Mouse (Mus musculus): Measurements from ENCODE around the gene Olfr191.
"Not testable (repeated sequence)": the region's sequence is repeated elsewhere in the genome, so short reads cannot be mapped to it uniquely, and the experiment has no call there.

The Olfr191 gene

DNA sequence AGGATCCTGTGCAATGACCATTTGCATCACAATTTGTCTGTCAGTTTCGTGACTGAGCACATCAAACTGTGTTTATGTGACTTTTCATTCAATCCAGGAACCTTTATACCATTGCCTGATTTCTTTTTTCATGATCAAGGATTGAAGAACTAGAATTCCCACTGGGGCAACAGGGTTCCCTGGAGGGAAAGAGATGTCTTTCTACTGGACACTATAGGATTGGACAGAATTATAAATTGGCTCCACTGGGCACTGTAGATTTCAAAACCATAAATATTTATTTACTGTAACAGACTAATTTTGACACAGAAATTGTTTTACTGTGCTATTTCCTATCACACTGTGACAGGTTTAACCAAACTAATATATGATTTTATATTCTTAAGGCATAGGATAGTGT, at the start of gene Olfr191:
TSS of gene Olfr191 (minus strand) at position 101 of the 400 bp plus-strand sequence.
- not testable (repeated sequence) for DNase-seq (ENCODE audit: low spot score)

DNA sequence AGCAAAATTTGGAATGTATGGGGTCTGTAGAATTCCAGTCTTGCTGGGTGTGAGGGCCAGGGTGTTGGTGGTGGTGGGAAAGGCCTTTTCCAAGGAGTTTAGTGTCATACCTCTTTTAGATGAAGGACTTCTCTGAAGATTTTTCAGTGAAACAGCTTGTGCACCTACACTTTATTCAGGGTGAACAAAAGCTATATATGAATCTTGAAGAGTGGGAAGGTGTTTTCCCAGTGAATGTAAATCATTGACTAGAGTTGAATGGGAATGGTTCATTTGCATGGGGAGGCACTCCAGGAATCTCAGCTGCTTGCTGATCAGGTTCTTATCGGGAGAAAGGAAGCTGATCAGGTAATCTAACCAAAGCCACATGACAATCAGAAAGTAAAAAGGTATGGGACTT, 41.1 kb upstream of the Olfr191 start:
- DNase-seq (ENCODE audit: low spot score) = no peak

DNA sequence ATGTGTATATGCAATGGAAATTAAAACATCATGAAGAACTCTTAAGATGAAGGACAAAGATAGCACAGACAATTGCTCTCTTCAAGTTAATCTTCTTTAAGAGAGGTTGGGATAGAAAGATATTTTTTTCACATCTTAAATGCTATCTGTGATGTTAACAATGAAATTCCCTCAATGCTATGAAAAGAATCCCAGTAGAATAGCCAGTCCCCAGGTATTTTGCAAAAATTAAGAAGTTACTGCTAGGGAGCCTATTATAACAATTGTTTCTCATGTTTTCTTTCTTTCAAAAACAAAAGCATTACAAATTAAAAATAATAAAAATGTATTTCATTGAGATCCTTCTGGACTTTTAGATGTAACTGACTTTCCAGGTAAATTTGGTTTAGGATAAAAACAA, 31.3 kb upstream of the Olfr191 start, which contains the start of gene Olfr194:
TSS of gene Olfr194 (minus strand) at position 101 of the 400 bp plus-strand sequence.
- DNase-seq (ENCODE audit: low spot score) = no peak

DNA sequence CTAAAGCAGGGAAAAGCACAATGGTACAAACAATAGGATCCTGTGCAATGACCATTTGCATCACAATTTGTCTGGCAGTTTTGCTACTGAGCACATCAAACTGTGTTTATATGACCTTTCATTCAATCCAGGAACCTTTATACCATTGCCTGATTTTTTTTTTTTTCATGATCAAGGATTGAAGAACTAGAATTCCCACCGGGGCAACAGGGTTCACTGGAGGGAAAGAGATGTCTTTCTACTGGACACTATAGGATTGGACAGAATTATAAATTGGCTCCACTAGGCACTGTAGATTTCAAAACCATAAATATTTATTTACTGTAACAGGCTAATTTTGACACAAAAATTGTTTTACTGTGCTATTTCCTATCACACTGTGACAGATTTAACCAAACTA, 22.2 kb upstream of the Olfr191 start, which contains the start of gene Olfr193:
TSS of gene Olfr193 (minus strand) at position 101 of the 400 bp plus-strand sequence.
- no peak for DNase-seq (ENCODE audit: low spot score)

DNA sequence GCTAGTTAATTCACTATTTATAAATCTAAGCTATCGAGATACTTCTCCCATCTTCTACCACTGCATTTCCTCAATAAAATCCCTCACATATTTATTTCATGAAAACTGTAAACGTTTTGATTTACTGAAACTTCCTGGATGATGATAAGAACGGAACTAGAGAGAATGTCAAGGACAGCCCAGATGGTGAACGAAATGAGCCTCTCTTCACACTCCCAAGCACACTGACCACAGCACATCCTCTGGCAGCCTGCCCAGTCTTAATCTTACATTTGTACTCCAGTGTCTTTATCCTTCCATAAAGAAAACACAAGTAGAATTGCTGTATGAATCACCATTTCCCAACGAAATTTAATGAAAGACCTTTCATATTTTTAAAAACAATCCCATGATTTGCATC, 18.9 kb upstream of the Olfr191 start:
- DNase-seq (ENCODE audit: low spot score) = not testable (repeated sequence)

DNA sequence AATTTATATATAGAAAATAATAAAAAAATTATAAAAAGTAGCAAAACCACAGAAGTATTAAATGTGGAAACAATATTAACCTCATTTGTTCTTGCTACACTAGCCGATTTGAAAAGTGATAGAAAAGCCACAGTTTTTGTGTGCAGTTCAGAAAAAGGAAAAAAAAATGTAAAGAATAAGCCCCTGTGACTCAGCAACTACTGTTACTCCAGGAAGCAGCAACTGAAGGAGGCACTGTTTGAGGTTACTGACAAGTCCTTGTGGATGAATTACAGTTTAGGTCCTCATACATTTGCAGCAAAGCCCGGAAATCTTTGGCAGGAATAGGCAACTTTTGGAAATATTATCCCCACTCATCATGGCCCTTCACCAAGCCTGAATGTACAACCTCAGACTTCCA, 15.7 kb upstream of the Olfr191 start:
- no peak for DNase-seq (ENCODE audit: low spot score)

- not testable (repeated sequence) for DNase-seq (ENCODE audit: low spot score)
These were observed 8.5 kb downstream of the Olfr191 start for GRCm38 (mm10) chr16:59081113-59081512.

DNA sequence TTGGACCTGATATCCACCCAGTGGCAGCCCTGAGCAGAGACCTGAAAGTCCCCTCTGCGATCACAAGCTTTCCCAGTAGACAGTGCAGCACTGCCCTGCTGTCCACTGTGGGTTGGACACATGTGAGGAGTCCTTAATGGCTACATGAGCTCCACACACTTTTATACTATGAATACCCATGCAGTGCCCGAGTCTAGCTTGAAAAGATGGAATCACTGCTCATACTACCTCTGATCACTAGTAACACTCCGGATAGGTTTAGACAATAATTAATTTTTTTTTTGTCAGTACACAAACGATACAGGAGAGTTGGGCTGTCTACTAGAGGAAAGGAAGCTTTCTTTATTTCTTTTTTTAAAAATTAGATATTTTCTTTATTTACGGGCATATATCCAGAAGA, 11.7 kb downstream of the Olfr191 start, which contains the start of gene Olfr190:
TSS of gene Olfr190 (minus strand) at position 101 of the 400 bp plus-strand sequence.
- no peak for DNase-seq (ENCODE audit: low spot score)

- DNase-seq (ENCODE audit: low spot score) = no peak
These were observed 16.1 kb downstream of the Olfr191 start for GRCm38 (mm10) chr16:59073520-59073919.

DNA sequence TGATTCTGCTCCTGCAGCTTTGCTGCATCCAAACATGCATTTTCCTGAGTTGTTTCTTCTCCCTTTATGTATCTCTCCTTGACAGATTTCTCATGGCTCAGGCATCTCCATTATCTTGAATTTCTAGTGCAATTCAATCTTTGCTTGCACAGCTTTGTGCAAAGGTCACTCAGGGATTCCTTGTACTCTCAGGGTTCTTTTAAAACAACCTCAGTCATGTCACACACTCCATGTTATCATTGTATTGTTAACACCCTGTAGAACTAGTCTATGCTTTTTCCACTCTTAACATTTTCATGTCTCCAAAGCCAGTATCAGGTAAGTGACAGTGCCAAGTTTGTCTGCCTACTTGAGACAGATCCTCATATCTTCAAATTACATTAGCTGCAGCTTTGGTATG, 17.9 kb downstream of the Olfr191 start:
- DNase-seq (ENCODE audit: low spot score) = no peak

DNA sequence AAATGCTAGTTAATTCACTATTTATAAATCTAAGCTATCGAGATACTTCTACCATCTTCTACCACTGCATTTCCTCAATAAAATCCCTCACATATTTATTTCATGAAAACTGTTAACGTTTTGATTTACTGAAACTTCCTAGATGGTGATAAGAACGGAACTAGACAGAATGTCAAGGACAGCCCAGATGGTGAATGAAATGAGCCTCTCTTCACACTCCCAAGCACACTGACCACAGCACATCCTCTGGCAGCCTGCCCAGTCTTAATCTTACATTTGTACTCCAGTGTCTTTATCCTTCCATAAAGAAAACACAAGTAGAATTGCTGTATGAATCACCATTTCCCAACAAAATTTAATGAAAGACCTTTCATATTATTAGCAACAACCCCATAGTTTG, 27.2 kb downstream of the Olfr191 start:
- DNase-seq (ENCODE audit: low spot score) = not testable (repeated sequence)

DNA sequence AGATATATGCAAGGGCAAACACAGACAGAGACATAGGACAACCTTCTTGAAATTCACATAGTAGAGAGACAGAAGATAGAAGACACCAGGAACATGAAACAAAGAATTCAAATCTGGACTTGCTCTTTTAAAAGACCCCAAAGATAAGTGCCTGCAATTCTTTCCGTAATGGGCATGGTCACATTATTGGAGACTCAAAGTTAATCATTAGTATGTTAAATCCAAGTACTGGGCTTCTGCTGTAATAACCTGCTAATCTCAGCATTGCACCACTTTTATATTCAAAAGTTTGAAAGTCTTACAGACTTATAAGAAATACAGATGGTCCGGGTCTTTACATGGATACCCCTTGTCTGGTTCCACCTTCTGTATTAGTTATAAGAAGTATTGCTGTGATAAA, 40.3 kb downstream of the Olfr191 start:
- not testable (repeated sequence) for DNase-seq (ENCODE audit: low spot score)

GRCm38 (mm10) chr16:59048860-59049259, 40.8 kb downstream of the Olfr191 start:
- DNase-seq (ENCODE audit: low spot score) = no peak

DNA sequence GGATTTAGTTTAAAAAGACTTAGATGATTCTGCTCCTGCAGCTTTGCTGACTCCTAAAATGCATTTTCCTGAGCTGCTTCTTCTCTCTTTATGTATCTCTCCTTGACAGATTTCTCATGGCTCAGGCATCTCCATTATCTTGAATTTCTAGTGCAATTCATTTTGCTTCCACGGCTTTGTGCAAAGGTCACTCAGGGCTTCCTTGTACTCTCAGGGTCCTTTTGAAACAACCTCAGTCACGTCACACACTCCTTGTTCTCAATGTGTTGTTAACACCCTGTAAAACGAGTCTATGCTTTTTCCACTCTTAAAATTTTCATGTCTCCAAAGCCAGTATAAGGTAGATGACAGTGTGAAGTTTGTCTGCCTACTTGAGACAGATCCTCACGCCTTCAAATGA, 42.0 kb downstream of the Olfr191 start:
- DNase-seq (ENCODE audit: low spot score) = no peak

DNA sequence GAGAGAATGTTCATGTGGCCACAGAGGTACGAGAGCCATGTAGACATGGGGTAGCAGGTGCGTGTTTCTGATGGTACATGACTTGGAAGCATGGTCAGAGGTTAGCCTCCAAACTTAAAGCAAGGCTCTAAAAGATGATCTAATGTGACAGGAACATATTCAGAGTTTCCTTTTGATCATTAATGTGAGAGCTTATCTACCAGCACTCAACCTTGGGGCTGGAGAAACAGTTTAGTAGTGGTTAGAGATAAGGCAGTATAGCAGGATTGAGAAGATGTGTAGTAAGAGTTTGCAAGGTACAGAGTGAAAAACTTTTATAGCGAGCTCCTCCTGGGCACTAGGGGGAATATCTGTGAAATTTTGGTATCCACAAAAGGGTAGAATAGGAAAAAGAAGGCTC, 43.8 kb downstream of the Olfr191 start:
- DNase-seq (ENCODE audit: low spot score) = no peak

DNA sequence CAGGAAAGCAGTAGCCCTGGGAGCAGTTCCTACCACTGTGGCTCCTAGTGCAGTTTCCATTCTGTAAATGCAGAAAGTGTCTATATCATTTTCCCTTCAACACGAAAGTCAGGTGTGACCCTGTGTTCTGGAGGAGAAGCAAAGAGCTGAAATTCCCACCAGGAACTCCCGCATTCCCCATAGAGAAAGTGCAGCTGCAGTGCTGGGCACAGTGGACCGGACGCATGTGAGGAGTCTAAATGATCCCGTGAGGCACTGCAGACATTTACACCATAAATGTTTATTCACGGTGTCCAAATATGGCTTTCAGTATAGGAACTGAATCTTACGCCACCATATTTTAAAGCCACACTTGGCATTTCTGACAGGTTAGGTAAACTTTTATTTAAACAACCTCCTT, 49.9 kb downstream of the Olfr191 start, which contains the start of gene Olfr187:
TSS of gene Olfr187 (minus strand) at position 58 of the 400 bp plus-strand sequence.
- no peak for DNase-seq (ENCODE audit: low spot score)
